Mouse (Mus musculus) liver, embryonic 16.5 days (tissue): ENCODE results near the gene Sec1. TPM values are rescaled to one million over a fixed set of nuclear protein-coding genes. Genes with fewer than 3 reads are reported as not detected.
A peak's percentile ranks its signal among the peaks of the same experiment; 100 is the strongest.

Experiments used
- ATAC-seq: fragments of 200-750 bp; cut with Nextera tagmentation; 2 replicates; pipeline ENCODE4 v1.8.0; 2017; ENCODE audit warnings: low read depth, mild to moderate bottlenecking, moderate number of reproducible peaks, moderate library complexity
- H3K27ac ChIP-seq: fragments of 300-500 bp; sonication (generic); 2 replicates; pipeline ENCODE4 v1.5.1; 2014; ENCODE audit warnings: mild to moderate bottlenecking, low read length
- H3K27me3 ChIP-seq: fragments of 300-500 bp; sonication (generic); 2 replicates; pipeline ENCODE4 v1.6.1; 2014; ENCODE audit warnings: low read depth, low read length, mixed read lengths; ENCODE audit not compliant: control insufficient read depth, insufficient read depth
- H3K36me3 ChIP-seq: fragments of 300-500 bp; sonication (generic); 2 replicates; pipeline ENCODE4 v1.6.1; 2014; ENCODE audit warnings: mild to moderate bottlenecking; ENCODE audit not compliant: control insufficient read depth, insufficient read depth
- H3K4me1 ChIP-seq: fragments of 300-500 bp; sonication (generic); 2 replicates; pipeline ENCODE4 v1.6.1; 2014; ENCODE audit warnings: low read depth, low read length, mixed read lengths; ENCODE audit not compliant: control insufficient read depth
- H3K4me2 ChIP-seq: fragments of 300-500 bp; sonication (generic); 2 replicates; pipeline ENCODE4 v1.6.1; 2014; ENCODE audit warnings: low read depth, low read length, mixed read lengths
- H3K4me3 ChIP-seq: fragments of 300-500 bp; sonication (generic); 2 replicates; pipeline ENCODE4 v1.5.1; 2014; ENCODE audit warnings: low read depth, mild to moderate bottlenecking, low read length
- H3K9ac ChIP-seq: fragments of 300-500 bp; sonication (generic); 2 replicates; pipeline ENCODE4 v1.6.1; 2014; ENCODE audit warnings: low read depth, low read length
- H3K9me3 ChIP-seq: fragments of 300-500 bp; sonication (generic); replicated peaks from 2 replicates; pipeline ENCODE4 v1.6.1; 2016; ENCODE audit warnings: low read length; ENCODE audit not compliant: control insufficient read depth
- WGBS: fragments of 180-500 bp; shearing (Covaris S2); extraction: QIAGEN DNeasy Blood & Tissue Kit; methylation state at CpG from one replicate; pipeline ENCODE4 v1.1.7; 2014; ENCODE audit not compliant: insufficient replicate concordance; 5-methylcytosine and 5-hydroxymethylcytosine counted together
- polyA plus RNA-seq: library from polyadenylated mRNA; unstranded; fragments of >200 nt; fragmentation: Nextera tagmentation; extraction: Ambion mirVana; gene quantifications from 2 replicates; pipeline ENCODE4 v1.2.1, GENCODE M21; 2015

Gene Sec1
- polyA plus RNA-seq, result 0.05 TPM in 1 of 2 replicates, not detected in the other

- peaks cover 12% of the 10 kb centered on the region for H3K27me3 ChIP-seq
- no peaks in the 10 kb centered on the region for H3K4me1 ChIP-seq
- H3K9ac ChIP-seq, result no peak within 1 kb of the TSS
- H3K4me2 ChIP-seq, result no peak within 1 kb of the TSS
- H3K36me3 ChIP-seq, result no peaks in the 10 kb centered on the region
- ATAC-seq, result no peak
- H3K9me3 ChIP-seq, result no peaks in the 10 kb centered on the region
- H3K27ac ChIP-seq, result no peak within 1 kb of the TSS
- no peak within 1 kb of the TSS for H3K4me3 ChIP-seq
- 81% methylated on average over 50 of the region's 50 CpGs for WGBS
Measured at GRCm38 (mm10) chr7:45693921-45694591, at the start of gene Sec1. Gene Sec1, minus strand, starts transcription at chr7:45694402.

GRCm38 (mm10) chr7:45742338-45742737 is 48.1 kb upstream of the Sec1 start:
- no peaks in the 10 kb centered on the region for H3K36me3 ChIP-seq
- H3K27me3 ChIP-seq, result no peaks in the 10 kb centered on the region
- H3K27ac ChIP-seq, result no peak overlapping the region
- H3K4me3 ChIP-seq, result peak overlapping the region; percentile 1; the same call in 1 of the 2 replicates
- no peaks in the 10 kb centered on the region for H3K9me3 ChIP-seq
- WGBS, result 21% methylated on average over 19 of the region's 19 CpGs
- no peak for ATAC-seq
- no peaks in the 10 kb centered on the region for H3K4me1 ChIP-seq
- peak overlapping the region; percentile 35; the same call in 1 of the 2 replicates for H3K4me2 ChIP-seq
- H3K9ac ChIP-seq, result no peak overlapping the region

- Histone ChIP-seq H3K27me3 (no peaks in the 10 kb centered on the region), H3K4me1 (no peaks in the 10 kb centered on the region), H3K27ac (no peak overlapping the region), H3K4me3 (peak overlapping the region; percentile 1; the same call in 1 of the 2 replicates), H3K4me2 (peak overlapping the region; percentile 35; the same call in 1 of the 2 replicates), H3K9me3 (no peaks in the 10 kb centered on the region), H3K9ac (no peak overlapping the region), H3K36me3 (no peaks in the 10 kb centered on the region)
- no peak for ATAC-seq
- WGBS, result 21% methylated on average over 11 of the region's 11 CpGs
Measured at GRCm38 (mm10) chr7:45741777-45742176, 47.6 kb upstream of the Sec1 start.

- Histone ChIP-seq H3K4me2 (no peak overlapping the region), H3K27ac (no peak overlapping the region), H3K4me3 (no peak overlapping the region), H3K36me3 (no peaks in the 10 kb centered on the region), H3K4me1 (no peaks in the 10 kb centered on the region), H3K27me3 (no peaks in the 10 kb centered on the region), H3K9me3 (no peaks in the 10 kb centered on the region), H3K9ac (no peak overlapping the region)
- ATAC-seq, result no peak
- 27% methylated on average over 12 of the region's 12 CpGs for WGBS
Measured at GRCm38 (mm10) chr7:45741308-45741707, 47.1 kb upstream of the Sec1 start.

- Histone ChIP-seq H3K36me3 (no peaks in the 10 kb centered on the region), H3K9ac (no peak overlapping the region), H3K4me3 (no peak overlapping the region), H3K27ac (no peak overlapping the region), H3K27me3 (no peaks in the 10 kb centered on the region), H3K9me3 (no peaks in the 10 kb centered on the region), H3K4me2 (no peak overlapping the region), H3K4me1 (no peaks in the 10 kb centered on the region)
- 64% methylated on average over 10 of the region's 10 CpGs for WGBS
- no peak for ATAC-seq
Measured at GRCm38 (mm10) chr7:45739820-45740219, 45.6 kb upstream of the Sec1 start.

GRCm38 (mm10) chr7:45739162-45739763 is 45.1 kb upstream of the Sec1 start:
- Histone ChIP-seq H3K9ac (no peak overlapping the region), H3K4me2 (no peak overlapping the region), H3K9me3 (no peaks in the 10 kb centered on the region), H3K36me3 (no peaks in the 10 kb centered on the region), H3K4me1 (no peaks in the 10 kb centered on the region), H3K27me3 (no peaks in the 10 kb centered on the region), H3K4me3 (no peak overlapping the region), H3K27ac (no peak overlapping the region)
- ATAC-seq, result peak; percentile 58; the same call in 1 of the 2 replicates
- WGBS, result 7% methylated on average over 9 of the region's 9 CpGs

DNA sequence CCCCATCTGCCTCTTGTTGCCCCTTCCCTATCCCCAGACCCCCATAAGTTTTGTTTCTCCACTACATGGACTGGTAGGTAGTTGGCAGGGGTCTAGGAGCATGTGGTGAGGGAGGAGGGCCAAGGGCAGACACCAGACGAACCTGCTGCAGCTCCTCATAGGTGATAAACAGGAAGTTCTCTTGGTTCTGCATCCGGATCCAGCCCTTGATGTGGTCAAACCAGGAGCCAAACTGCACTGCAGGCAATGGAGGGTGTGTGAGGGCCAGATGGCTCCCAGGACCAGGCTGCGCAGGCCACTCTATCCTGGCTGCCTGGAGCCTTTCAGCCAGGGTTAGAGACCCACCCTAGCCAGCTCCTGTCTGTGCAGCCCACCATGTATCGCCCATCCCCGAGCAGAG is 39.3 kb upstream of the Sec1 start:
- Histone ChIP-seq H3K36me3 (no peaks in the 10 kb centered on the region), H3K9ac (no peak overlapping the region), H3K4me2 (no peak overlapping the region), H3K4me3 (no peak overlapping the region), H3K27me3 (no peaks in the 10 kb centered on the region), H3K9me3 (no peaks in the 10 kb centered on the region), H3K27ac (no peak overlapping the region), H3K4me1 (no peaks in the 10 kb centered on the region; the same call in 1 of the 2 replicates)
- no peak for ATAC-seq
- 53% methylated on average over 5 of the region's 5 CpGs for WGBS

DNA sequence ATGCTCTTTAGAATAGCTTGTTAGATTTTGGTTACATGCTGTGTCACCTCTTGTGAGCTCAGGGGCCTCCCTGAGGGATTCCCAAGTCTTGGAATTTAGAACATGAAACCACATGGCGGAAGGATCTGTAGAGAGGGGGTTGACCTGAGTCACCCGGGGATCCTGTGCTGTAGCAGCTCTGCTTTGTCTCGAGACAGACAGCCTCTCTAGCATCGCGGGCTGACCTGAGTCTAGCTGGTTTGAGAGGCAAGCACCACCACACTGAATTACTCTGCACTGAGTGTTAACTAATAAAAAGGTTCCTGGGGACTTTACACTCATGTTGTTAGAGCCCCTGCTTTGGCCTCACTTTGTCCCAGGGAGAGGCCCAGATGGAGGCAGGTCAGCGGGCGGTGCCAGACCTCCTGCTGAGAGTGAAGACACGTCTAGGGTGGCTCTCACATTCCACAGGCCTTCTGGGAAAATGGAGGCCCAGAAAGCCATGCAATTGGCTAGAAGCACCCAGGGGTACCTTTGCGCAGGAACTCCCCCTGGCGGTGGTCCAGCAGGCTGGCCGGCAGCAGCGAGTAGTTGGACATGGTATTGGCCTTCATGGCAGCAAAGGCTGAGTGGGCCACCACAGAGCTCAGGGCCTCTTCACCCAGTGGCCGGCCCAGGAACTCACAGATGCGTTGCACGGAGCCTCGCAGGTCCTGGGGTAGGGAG is 36.7 kb upstream of the Sec1 start:
- ATAC-seq, result no peak
- no peaks in the 10 kb centered on the region for H3K27me3 ChIP-seq
- no peak overlapping the region for H3K4me3 ChIP-seq
- no peak overlapping the region for H3K27ac ChIP-seq
- H3K36me3 ChIP-seq, result no peaks in the 10 kb centered on the region
- no peaks in the 10 kb centered on the region; the same call in 1 of the 2 replicates for H3K4me1 ChIP-seq
- 25% methylated on average over 16 of the region's 16 CpGs for WGBS
- H3K9me3 ChIP-seq, result no peaks in the 10 kb centered on the region
- no peak overlapping the region for H3K4me2 ChIP-seq
- no peak overlapping the region for H3K9ac ChIP-seq

- no peaks in the 10 kb centered on the region; the same call in 1 of the 2 replicates for H3K4me1 ChIP-seq
- no peak overlapping the region for H3K4me3 ChIP-seq
- no peaks in the 10 kb centered on the region for H3K27me3 ChIP-seq
- no peak overlapping the region for H3K9ac ChIP-seq
- H3K9me3 ChIP-seq, result no peaks in the 10 kb centered on the region
- H3K27ac ChIP-seq, result no peak overlapping the region
- H3K36me3 ChIP-seq, result peaks cover 14% of the 10 kb centered on the region; the same call in 1 of the 2 replicates
- ATAC-seq, result no peak
- 63% methylated on average over 3 of the region's 3 CpGs for WGBS
- no peak overlapping the region for H3K4me2 ChIP-seq
Measured at GRCm38 (mm10) chr7:45727625-45728024, 33.4 kb upstream of the Sec1 start.
